Mouse (Mus musculus): ENCODE data around the gene Mbd4. TPM values are rescaled to one million over a fixed set of nuclear protein-coding genes. Genes with fewer than 3 reads are reported as not detected.
"Not testable (repeated sequence)": the region's sequence is repeated elsewhere in the genome, so short reads cannot be mapped to it uniquely, and the experiment has no call there.

Gene Mbd4
- polyA plus RNA-seq, 1 experiment from 2014 or later: 10.7 TPM

DNA sequence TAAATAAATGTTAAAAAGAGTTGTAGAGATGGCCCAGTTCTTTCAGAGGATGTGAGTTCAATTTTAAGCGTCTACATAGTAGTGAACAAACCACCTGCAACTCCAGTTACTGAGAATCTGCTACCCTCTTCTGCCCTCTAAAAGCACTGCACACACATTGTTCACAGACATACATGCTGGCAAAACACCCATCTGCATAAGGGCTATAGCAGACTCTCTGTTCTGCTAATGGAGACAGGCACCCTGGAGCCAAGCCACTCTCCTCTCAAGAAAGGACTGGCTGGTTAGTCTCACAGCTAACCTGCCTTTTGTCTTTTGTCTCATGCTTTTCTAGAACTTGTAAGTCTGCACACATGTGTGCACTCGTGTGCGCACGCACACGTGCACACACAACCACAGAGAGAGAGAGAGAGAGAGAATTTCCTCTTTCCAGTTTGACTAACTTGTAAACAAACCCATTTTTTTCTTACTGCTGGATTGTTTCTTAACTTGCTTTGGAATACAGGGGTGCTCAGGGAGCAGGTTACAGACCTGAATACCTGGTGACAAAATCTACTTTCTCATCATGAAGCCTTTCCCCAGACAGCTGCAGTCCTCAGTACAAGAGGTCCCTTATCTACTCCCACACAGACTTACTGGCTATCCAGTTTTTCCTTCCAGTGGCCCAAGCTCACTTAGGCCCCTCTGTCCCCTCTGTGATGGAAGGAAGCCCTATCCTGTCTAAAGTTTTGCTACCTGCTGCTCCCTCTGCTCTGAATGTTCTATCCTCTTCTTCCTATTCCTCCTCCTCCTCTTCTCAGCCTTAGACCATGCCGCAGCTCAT lies 22.2 kb downstream of the Mbd4 start:
- no peaks in the 10 kb centered on the region for H3K36me3 ChIP-seq
- H3K9ac ChIP-seq: no peak overlapping the region
- no peaks in the 10 kb centered on the region for H3K9me3 ChIP-seq
- H3K27me3 ChIP-seq: no peaks in the 10 kb centered on the region
- H3K4me1 ChIP-seq (replicated peaks): no peaks in the 10 kb centered on the region
- WGBS: 88% methylated on average over 6 of the region's 6 CpGs
- no peak overlapping the region for H3K4me3 ChIP-seq
- H3K27ac ChIP-seq: no peak overlapping the region
- H3K4me2 ChIP-seq: no peak overlapping the region
- ATAC-seq (ENCODE audit: low FRiP score): no peak

DNA sequence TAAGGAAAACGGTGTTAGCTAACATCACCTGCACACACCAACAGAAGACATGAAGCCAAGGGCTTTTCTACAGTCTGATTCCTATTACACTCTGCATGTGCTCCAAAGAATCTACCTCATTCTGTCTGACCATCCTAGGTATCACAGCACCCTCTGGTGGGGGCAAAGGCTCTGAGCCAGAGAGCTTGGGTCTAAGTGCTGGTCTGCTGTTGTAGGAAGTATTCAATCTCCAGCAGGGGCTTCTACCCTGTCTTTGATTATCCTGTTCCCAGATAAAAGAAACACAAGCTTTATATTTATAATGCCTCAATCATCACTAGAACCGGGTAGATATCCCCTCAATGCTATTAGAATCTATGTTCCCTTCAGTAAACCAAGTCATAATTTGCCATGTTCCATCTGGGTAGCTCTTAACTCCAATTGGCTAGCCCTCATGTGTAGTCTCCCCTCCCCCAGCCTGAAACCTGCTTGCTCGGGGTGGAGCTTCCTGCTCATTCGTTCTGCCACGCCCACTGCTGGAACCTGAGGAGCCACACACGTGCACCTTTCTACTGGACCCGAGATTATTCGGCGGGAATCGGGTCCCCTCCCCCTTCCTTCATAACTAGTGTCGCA lies 29.2 kb downstream of the Mbd4 start:
- not testable (repeated sequence) for H3K9ac ChIP-seq
- 4% methylated on average over 5 of the region's 11 CpGs for WGBS
- H3K4me2 ChIP-seq: peak overlapping the region; percentile 32

GRCm38 (mm10) chr6:115821216-115821993 lies 31.8 kb downstream of the Mbd4 start:
- WGBS: 91% methylated on average over 8 of the region's 8 CpGs
- no peak overlapping the region for H3K4me2 ChIP-seq

More for the DNA sequence above, 29.2 kb downstream of the Mbd4 start:
- not testable (repeated sequence) for H3K36me3 ChIP-seq; H3K4me1 ChIP-seq (replicated peaks); H3K27ac ChIP-seq; H3K9me3 ChIP-seq; H3K27me3 ChIP-seq
- peak; percentile 90 for ATAC-seq (ENCODE audit: low FRiP score)
- H3K4me3 ChIP-seq: 0 out of 2 replicates have a peak overlapping the region, but pooled peaks have one; percentile 17

GRCm38 (mm10) chr6:115818129-115818528 lies 35.0 kb downstream of the Mbd4 start:
- no peak overlapping the region for H3K9ac ChIP-seq
- no peak for ATAC-seq (ENCODE audit: low FRiP score)
- no peaks in the 10 kb centered on the region for H3K36me3 ChIP-seq
- no peaks in the 10 kb centered on the region for H3K27me3 ChIP-seq
- H3K4me1 ChIP-seq (replicated peaks): 0 out of 2 replicates have a peak, but pooled peaks cover 4% of the 10 kb centered on the region
- H3K4me3 ChIP-seq: no peak overlapping the region
- 83% methylated on average over 2 of the region's 2 CpGs for WGBS
- H3K27ac ChIP-seq: no peak overlapping the region
- no peak overlapping the region for H3K4me2 ChIP-seq
- H3K9me3 ChIP-seq: no peaks in the 10 kb centered on the region

More at GRCm38 (mm10) chr6:115821216-115821993, 31.8 kb downstream of the Mbd4 start:
- Histone ChIP-seq H3K9me3 (no peaks in the 10 kb centered on the region), H3K27ac (no peak overlapping the region), H3K9ac (no peak overlapping the region), H3K36me3 (no peaks in the 10 kb centered on the region), H3K4me3 (no peak overlapping the region), H3K27me3 (no peaks in the 10 kb centered on the region), H3K4me1 (replicated peaks) (no peaks in the 10 kb centered on the region)
- no peak for ATAC-seq (ENCODE audit: low FRiP score)

GRCm38 (mm10) chr6:115815041-115815440 lies 38.1 kb downstream of the Mbd4 start:
- H3K27ac ChIP-seq: no peak overlapping the region
- H3K9me3 ChIP-seq: no peaks in the 10 kb centered on the region
- no peak for ATAC-seq (ENCODE audit: low FRiP score)
- 85% methylated on average over 4 of the region's 4 CpGs for WGBS
- H3K9ac ChIP-seq: no peak overlapping the region
- H3K4me3 ChIP-seq: no peak overlapping the region
- H3K36me3 ChIP-seq: no peaks in the 10 kb centered on the region
- no peaks in the 10 kb centered on the region for H3K27me3 ChIP-seq
- no peak overlapping the region for H3K4me2 ChIP-seq
- 0 out of 2 replicates have a peak, but pooled peaks cover 4% of the 10 kb centered on the region for H3K4me1 ChIP-seq (replicated peaks)

- Histone ChIP-seq H3K27ac (no peak overlapping the region), H3K9ac (no peak overlapping the region), H3K4me3 (no peak overlapping the region), H3K27me3 (no peaks in the 10 kb centered on the region), H3K4me1 (replicated peaks) (0 out of 2 replicates have a peak, but pooled peaks cover 4% of the 10 kb centered on the region), H3K4me2 (no peak overlapping the region), H3K36me3 (no peaks in the 10 kb centered on the region), H3K9me3 (no peaks in the 10 kb centered on the region)
- no peak for ATAC-seq (ENCODE audit: low FRiP score)
- WGBS: 36% methylated on average over 4 of the region's 4 CpGs
Measured at GRCm38 (mm10) chr6:115814104-115814503, 39.1 kb downstream of the Mbd4 start.

DNA sequence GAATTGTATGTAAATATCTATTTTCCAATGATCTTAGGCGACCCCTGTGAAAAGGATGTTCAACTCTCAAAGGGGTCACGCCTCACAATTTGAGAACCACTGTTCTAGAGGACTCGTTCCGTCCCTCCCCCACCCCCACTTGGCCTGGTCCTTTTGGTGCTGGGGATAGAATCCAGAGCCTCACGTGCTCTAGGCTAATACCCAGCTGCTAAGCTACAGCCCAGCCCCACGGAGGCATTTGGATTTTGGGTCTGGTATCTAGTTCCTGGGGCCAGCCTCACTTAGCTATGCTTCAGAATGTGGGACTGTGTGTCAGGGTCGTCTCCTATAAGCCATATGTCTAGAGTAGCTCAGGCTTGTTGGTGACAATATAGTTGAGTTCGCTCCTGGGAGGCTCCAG lies 41.6 kb downstream of the Mbd4 start:
- peaks cover 16% of the 10 kb centered on the region for H3K4me1 ChIP-seq (replicated peaks)
- H3K4me2 ChIP-seq: no peak overlapping the region
- 0 out of 2 replicates have a peak overlapping the region, but pooled peaks have one; percentile 10 for H3K9ac ChIP-seq
- no peak overlapping the region for H3K4me3 ChIP-seq
- H3K36me3 ChIP-seq: peaks cover 8% of the 10 kb centered on the region
- H3K27ac ChIP-seq: no peak overlapping the region
- ATAC-seq (ENCODE audit: low FRiP score): no peak
- WGBS: 71% methylated on average over 8 of the region's 8 CpGs
- no peaks in the 10 kb centered on the region for H3K27me3 ChIP-seq
- no peaks in the 10 kb centered on the region for H3K9me3 ChIP-seq

DNA sequence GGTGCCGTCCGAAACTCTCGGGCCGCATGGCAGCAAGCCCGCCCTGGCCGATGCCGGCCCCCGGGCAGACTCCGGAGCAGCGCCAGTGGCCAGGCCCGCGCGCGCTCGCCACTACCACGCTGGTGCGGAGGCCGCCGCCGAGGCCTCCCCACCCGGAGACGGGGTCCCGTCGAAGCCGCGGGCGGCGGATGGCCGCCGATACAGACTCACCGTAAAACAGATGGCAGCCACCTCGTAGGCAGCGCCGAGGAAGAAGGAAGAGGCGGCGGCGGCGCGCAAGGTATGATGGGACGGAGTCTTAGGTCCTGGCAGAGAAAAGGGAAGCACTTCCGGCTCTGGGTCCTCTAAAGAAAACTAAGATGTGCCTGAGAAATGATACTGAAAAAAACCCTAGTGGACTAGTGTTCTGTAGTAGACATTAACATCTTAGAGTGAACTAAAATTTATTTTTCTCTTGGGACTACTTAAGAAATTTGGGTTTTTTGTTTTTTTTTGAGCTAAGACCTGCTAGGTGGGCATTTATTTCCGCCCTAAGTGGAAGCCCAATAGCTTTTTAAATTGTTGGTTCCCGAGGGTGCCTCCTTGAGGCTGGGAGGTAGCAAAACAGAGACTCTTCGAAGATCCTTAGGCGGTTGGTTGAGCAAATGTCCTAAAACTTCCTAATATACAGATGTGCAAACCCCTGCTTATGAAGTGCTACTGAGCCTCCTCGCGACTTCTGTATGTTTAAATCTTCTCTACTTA lies 44.5 kb downstream of the Mbd4 start, which contains the start of gene Rpl32:
Gene Rpl32, minus strand, starts transcription at position 260 of the 744 bp plus-strand sequence.
- under 1% methylated on average over 47 of the region's 47 CpGs for WGBS
- no peaks in the 10 kb centered on the region for H3K9me3 ChIP-seq
- H3K4me1 ChIP-seq (replicated peaks): peaks cover 28% of the 10 kb centered on the region
- H3K27me3 ChIP-seq: no peaks in the 10 kb centered on the region
- H3K4me2 ChIP-seq: peak within 1 kb of the TSS; percentile 88
- peak within 1 kb of the TSS; percentile 96 for H3K4me3 ChIP-seq
- peak; percentile 87 for ATAC-seq (ENCODE audit: low FRiP score)
- H3K9ac ChIP-seq: peak within 1 kb of the TSS; percentile 99
- peak within 1 kb of the TSS; percentile 98 for H3K27ac ChIP-seq
- H3K36me3 ChIP-seq: peaks cover 38% of the 10 kb centered on the region

DNA sequence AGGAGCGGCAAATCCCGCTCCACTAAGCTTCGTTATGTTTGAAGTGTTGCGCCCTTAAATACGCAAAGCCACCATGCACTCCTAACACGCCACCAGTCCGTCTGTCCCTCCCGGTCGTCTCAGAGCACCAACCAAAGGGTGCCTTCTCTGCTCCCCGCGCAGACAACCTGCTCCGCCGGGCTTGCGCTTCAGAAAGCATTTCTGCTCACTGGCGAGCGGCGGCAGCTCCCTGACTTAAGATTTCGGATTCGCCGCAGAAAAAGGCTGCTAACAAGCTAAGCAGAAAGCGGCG lies 45.0 kb downstream of the Mbd4 start:
- Histone ChIP-seq H3K4me1 (replicated peaks) (peaks cover 29% of the 10 kb centered on the region), H3K36me3 (peaks cover 43% of the 10 kb centered on the region), H3K27ac (peak overlapping the region; percentile 98), H3K4me3 (peak overlapping the region; percentile 96), H3K27me3 (no peaks in the 10 kb centered on the region), H3K9me3 (no peaks in the 10 kb centered on the region), H3K4me2 (peak overlapping the region; percentile 88), H3K9ac (peak overlapping the region; percentile 99)
- ATAC-seq (ENCODE audit: low FRiP score): 0 out of 2 replicates have a peak, but pooled peaks have one; percentile 19
- WGBS: under 1% methylated on average over 22 of the region's 22 CpGs

DNA sequence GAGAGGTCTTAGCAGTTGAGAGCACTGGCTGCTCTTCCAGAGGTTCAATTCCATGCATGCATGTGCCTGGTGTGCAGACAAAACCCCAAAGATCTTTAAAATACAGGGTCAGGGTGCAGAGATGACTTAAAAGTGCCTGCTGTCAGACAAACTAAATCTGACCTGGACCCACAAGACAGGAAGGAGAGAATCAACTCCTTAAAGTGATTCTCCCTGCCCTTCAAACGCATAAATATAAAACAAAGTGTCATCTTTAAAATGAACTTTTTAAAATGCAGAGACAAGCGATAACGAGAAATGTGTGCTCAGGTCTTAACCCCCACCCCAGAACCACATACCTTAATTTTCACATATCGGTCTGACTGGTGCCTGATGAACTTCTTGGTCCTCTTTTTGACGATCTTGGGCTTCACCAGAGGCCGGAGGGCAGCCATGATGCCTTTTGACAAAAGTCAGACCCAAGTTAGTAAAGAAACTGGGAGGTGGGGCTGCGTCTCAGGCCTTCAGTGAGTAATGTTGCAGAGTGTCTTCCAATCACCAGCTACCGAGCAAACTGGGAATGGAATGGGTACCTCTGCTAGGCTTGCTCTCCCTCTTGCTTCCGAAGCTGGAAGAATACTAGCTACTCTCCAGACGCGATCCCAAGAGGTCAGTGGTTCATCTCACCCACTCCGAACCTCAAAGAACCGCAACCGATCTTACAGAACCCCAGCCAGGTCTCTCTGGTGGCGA lies 45.5 kb downstream of the Mbd4 start:
- H3K4me2 ChIP-seq: peak overlapping the region; percentile 88
- ATAC-seq (ENCODE audit: low FRiP score): no peak
- 2% methylated on average over 15 of the region's 15 CpGs for whole genome bisulfite sequencing
- H3K9me3 ChIP-seq: no peaks in the 10 kb centered on the region
- peak overlapping the region; percentile 99 for H3K9ac ChIP-seq
- peaks cover 29% of the 10 kb centered on the region for H3K4me1 ChIP-seq (replicated peaks)
- no peaks in the 10 kb centered on the region for H3K27me3 ChIP-seq
- H3K36me3 ChIP-seq: peaks cover 47% of the 10 kb centered on the region
- H3K4me3 ChIP-seq: peak overlapping the region; percentile 96
- peak overlapping the region; percentile 98 for H3K27ac ChIP-seq

DNA sequence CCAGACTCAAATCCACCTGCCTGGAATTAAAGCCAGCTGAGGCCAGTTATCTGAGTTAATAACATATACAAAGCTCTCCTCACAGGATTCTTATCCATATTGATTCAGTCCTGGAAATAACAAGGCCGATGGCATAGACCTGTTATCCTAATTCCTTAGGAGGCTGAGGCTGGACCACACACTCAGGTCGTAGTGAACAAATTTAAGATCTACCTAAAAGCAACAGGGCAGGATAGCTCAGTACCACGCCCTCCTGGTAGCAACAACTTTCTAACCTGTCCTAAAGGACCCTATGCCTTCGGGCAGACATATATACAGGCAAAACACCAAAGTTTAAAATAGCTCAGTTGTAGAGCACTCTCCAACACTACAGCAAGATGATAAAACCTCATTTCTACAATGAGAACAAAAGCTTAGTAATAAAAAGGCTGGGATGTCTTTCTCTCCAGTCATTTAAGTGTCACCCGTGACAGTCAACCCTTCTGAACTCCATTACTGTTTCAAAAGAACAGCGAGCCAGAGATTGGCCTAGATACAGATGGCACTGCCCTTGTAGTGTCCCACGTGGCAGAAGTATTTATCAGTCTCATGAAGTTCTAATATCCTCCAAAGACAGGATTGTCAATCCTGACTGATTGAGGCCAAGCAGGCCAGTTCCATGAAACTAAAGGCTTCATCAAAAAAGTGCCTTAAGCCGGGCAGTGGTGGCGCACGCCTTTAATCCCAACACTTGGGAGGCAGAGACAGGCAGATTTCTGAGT lies 48.6 kb downstream of the Mbd4 start:
- peaks cover 76% of the 10 kb centered on the region for H3K36me3 ChIP-seq
- no peak overlapping the region for H3K4me3 ChIP-seq
- no peak for ATAC-seq (ENCODE audit: low FRiP score)
- no peaks in the 10 kb centered on the region for H3K9me3 ChIP-seq
- H3K27ac ChIP-seq: no peak overlapping the region
- H3K4me2 ChIP-seq: no peak overlapping the region
- 71% methylated on average over 10 of the region's 10 CpGs for WGBS
- no peaks in the 10 kb centered on the region for H3K27me3 ChIP-seq
- no peak overlapping the region for H3K9ac ChIP-seq
- peaks cover 29% of the 10 kb centered on the region for H3K4me1 ChIP-seq (replicated peaks)

Data from hindbrain, embryonic 13.5 days (tissue).